8 mouse cellular contexts compared by ENCODE assay signal in genomic region chr13:23430734-23431133, GRCm38 (mm10). TPM values are rescaled to one million over a fixed set of nuclear protein-coding genes. Genes with fewer than 3 reads are reported as not detected.
A peak's percentile ranks its signal among the peaks of the same experiment; 100 is the strongest.
DNase-seq lines count a peak whose midpoint lies in the region; ATAC-seq and TF ChIP-seq lines count a peak whose summit lies in the region.

No protein-coding gene starts in this region.

- no peaks in the 10 kb centered on the region for H3K4me1 ChIP-seq in embryonic facial prominence, embryonic 11.5 days (ENCODE audit: control insufficient read depth, insufficient read depth, low read length)
- peaks cover 19% of the 10 kb centered on the region for H3K4me1 ChIP-seq in limb, embryonic 12.5 days (replicated peaks)
- peaks cover 34% of the 10 kb centered on the region for H3K4me1 ChIP-seq in midbrain, embryonic 13.5 days (replicated peaks)
- H3K4me1 ChIP-seq in spleen, adult 2 months (ENCODE audit: control insufficient read depth, insufficient read depth, insufficient read length): peaks cover 5% of the 10 kb centered on the region; the same call in 1 of the 2 replicates

- H3K9ac ChIP-seq in embryonic facial prominence, embryonic 11.5 days (replicated peaks; ENCODE audit: low read length): peak overlapping the region; percentile 74
- H3K9ac ChIP-seq in limb, embryonic 12.5 days (replicated peaks): peak overlapping the region; percentile 59
- H3K9ac ChIP-seq in midbrain, embryonic 13.5 days (replicated peaks): peak overlapping the region; percentile 71

- no peak for TF ChIP-seq POLR2A in spleen, adult 2 months (IDR thresholded peaks at IDR 0.05; ENCODE audit: low read depth, low read length)

- H3K4me2 ChIP-seq in embryonic facial prominence, embryonic 11.5 days (ENCODE audit: low read depth, low read length): peak overlapping the region; percentile 1
- H3K4me2 ChIP-seq in limb, embryonic 12.5 days: peak overlapping the region; percentile 58
- peak overlapping the region; percentile 62 for H3K4me2 ChIP-seq in midbrain, embryonic 13.5 days (replicated peaks)

- no peak for TF ChIP-seq CTCF in spleen, adult 2 months (IDR thresholded peaks at IDR 0.05; ENCODE audit: extremely low read depth, insufficient read depth, insufficient read length, insufficient replicate concordance)

- WGBS in embryonic facial prominence, embryonic 11.5 days: under 1% methylated on average over 17 of the region's 17 CpGs
- 0% methylated on average over 17 of the region's 17 CpGs for WGBS in limb, embryonic 12.5 days
- WGBS in midbrain, embryonic 13.5 days: under 1% methylated on average over 17 of the region's 17 CpGs
- WGBS in spleen, adult 2 months: under 1% methylated on average over 17 of the region's 17 CpGs

- H3K36me3 ChIP-seq in embryonic facial prominence, embryonic 11.5 days (replicated peaks; ENCODE audit: control insufficient read depth, insufficient read depth, low read depth, low read length): no peaks in the 10 kb centered on the region
- H3K36me3 ChIP-seq in limb, embryonic 12.5 days: no peaks in the 10 kb centered on the region
- H3K36me3 ChIP-seq in midbrain, embryonic 13.5 days: no peaks in the 10 kb centered on the region
- no peaks in the 10 kb centered on the region for H3K36me3 ChIP-seq in spleen, adult 2 months (ENCODE audit: control insufficient read depth, insufficient read depth, low read length)

- H3K4me3 ChIP-seq in embryonic facial prominence, embryonic 11.5 days (ENCODE audit: low read depth, low read length): peak overlapping the region; percentile 45
- H3K4me3 ChIP-seq in limb, embryonic 12.5 days (replicated peaks): peak overlapping the region; percentile 51
- H3K4me3 ChIP-seq in midbrain, embryonic 13.5 days (replicated peaks): peak overlapping the region; percentile 62
- peak overlapping the region; percentile 71 for H3K4me3 ChIP-seq in spleen, adult 2 months (ENCODE audit: extremely low read depth, insufficient read depth, insufficient read length)

- peak; percentile 31 for ATAC-seq in embryonic facial prominence, embryonic 11.5 days (replicated peaks; ENCODE audit: insufficient number of reproducible peaks, low FRiP score, low TSS enrichment, low read depth)
- peak; percentile 32; the same call in 1 of the 2 replicates for ATAC-seq in limb, embryonic 12.5 days (ENCODE audit: insufficient number of reproducible peaks, insufficient read depth, low FRiP score, low TSS enrichment, low read depth)
- ATAC-seq in midbrain, embryonic 13.5 days: peak; percentile 69

- H3K27me3 ChIP-seq in embryonic facial prominence, embryonic 11.5 days (ENCODE audit: control insufficient read depth, insufficient read depth, low read length): no peaks in the 10 kb centered on the region
- no peaks in the 10 kb centered on the region for H3K27me3 ChIP-seq in limb, embryonic 12.5 days
- H3K27me3 ChIP-seq in midbrain, embryonic 13.5 days: no peaks in the 10 kb centered on the region
- no peaks in the 10 kb centered on the region for H3K27me3 ChIP-seq in spleen, adult 2 months (ENCODE audit: control insufficient read depth, insufficient read depth, low read length)

- no peaks in the 10 kb centered on the region for H3K9me3 ChIP-seq in embryonic facial prominence, embryonic 11.5 days (replicated peaks; ENCODE audit: control insufficient read depth, low read length)
- H3K9me3 ChIP-seq in limb, embryonic 12.5 days: no peaks in the 10 kb centered on the region
- H3K9me3 ChIP-seq in midbrain, embryonic 13.5 days: no peaks in the 10 kb centered on the region

- peak; percentile 81 for DNase-seq in urinary bladder, postnatal 14 days (ENCODE audit: low spot score)
- DNase-seq in urinary bladder, postnatal 10 days (ENCODE audit: low spot score): no peak
- peak; percentile 83 for DNase-seq in embryonic facial prominence, embryonic 11.5 days (ENCODE audit: low spot score)
- DNase-seq in heart, adult 11 months: peak; percentile 98
- peak; percentile 83 for DNase-seq in kidney, adult 11 months
- DNase-seq in spleen, adult 2 months (ENCODE audit: low read depth in 1 of 2, low spot score in 2 of 2): peak; percentile 67 to 74

- peak overlapping the region; percentile 86 for H3K27ac ChIP-seq in embryonic facial prominence, embryonic 11.5 days (replicated peaks; ENCODE audit: low read depth, low read length)
- peak overlapping the region; percentile 95 for H3K27ac ChIP-seq in limb, embryonic 12.5 days
- peak overlapping the region; percentile 84 for H3K27ac ChIP-seq in midbrain, embryonic 13.5 days
- H3K27ac ChIP-seq in spleen, adult 2 months (ENCODE audit: insufficient read depth, low read length): no peak overlapping the region

RNA-seq across cellular contexts. Expression of gene Abt1, which starts 7.1 kb away (rescaled TPM):
- polyA plus RNA-seq in embryonic facial prominence, embryonic 11.5 days (2014; fragmentation: Nextera tagmentation; extraction: Ambion mirVana): 15.0 and 16.2 TPM in 2 replicates
- polyA plus RNA-seq in limb, embryonic 12.5 days (2016; fragmentation: Nextera tagmentation; extraction: Ambion mirVana): 14.4 and 15.2 TPM in 2 replicates
- polyA plus RNA-seq in midbrain, embryonic 13.5 days (2015; fragmentation: Nextera tagmentation; extraction: Ambion mirVana): 10.8 TPM in 2 replicates
- 1.8 TPM in 2 replicates for polyA plus RNA-seq in spleen, adult 2 months (2012; rRNA removed)

RNA-seq across cellular contexts. Expression of gene Btn1a1, which starts 35.0 kb away (rescaled TPM):
- polyA plus RNA-seq in embryonic facial prominence, embryonic 11.5 days (2014; fragmentation: Nextera tagmentation; extraction: Ambion mirVana): 0.24 and 0.35 TPM in 2 replicates
- 0.10 and 0.12 TPM in 2 replicates for polyA plus RNA-seq in limb, embryonic 12.5 days (2016; fragmentation: Nextera tagmentation; extraction: Ambion mirVana)
- 0.04 and 0.13 TPM in 2 replicates for polyA plus RNA-seq in midbrain, embryonic 13.5 days (2015; fragmentation: Nextera tagmentation; extraction: Ambion mirVana)
- polyA plus RNA-seq in spleen, adult 2 months (2012; rRNA removed): 0.19 and 0.56 TPM in 2 replicates

RNA-seq across cellular contexts. Expression of gene Btn2a2, which starts 57.9 kb away (rescaled TPM):
- 1.1 and 1.4 TPM in 2 replicates for polyA plus RNA-seq in embryonic facial prominence, embryonic 11.5 days (2014; fragmentation: Nextera tagmentation; extraction: Ambion mirVana)
- 1.8 and 1.9 TPM in 2 replicates for polyA plus RNA-seq in limb, embryonic 12.5 days (2016; fragmentation: Nextera tagmentation; extraction: Ambion mirVana)
- 0.13 TPM in 2 replicates for polyA plus RNA-seq in midbrain, embryonic 13.5 days (2015; fragmentation: Nextera tagmentation; extraction: Ambion mirVana)
- polyA plus RNA-seq in spleen, adult 2 months (2012; rRNA removed): 0.04 TPM in 1 of 2 replicates, not detected in the other

Comparison
In these comparisons a context has a peak if more than half of its experiments do, and no peak if none do; other contexts are left out.
1. H3K4me2 ChIP-seq: peak in every context shown above with its lines; median percentile 62 in midbrain, embryonic 13.5 days; 58 in limb, embryonic 12.5 days; 1 in embryonic facial prominence, embryonic 11.5 days.